Mouse (Mus musculus) brain, embryonic 14.5 days (tissue): ENCODE data around the gene Kidins220.

Source experiments
- CTCF ChIP-seq: fragments of 200-500 bp; IDR thresholded peaks from 2 replicates; pipeline ENCODE4 v1.5.1; 2012; ENCODE audit warnings: inconsistent platforms, mild to moderate bottlenecking, moderate library complexity, borderline replicate concordance; ENCODE audit not compliant: insufficient read depth, insufficient read length; ENCODE audit errors: extremely low read depth
- POLR2A ChIP-seq: fragments of 200-500 bp; IDR thresholded peaks from 2 replicates; pipeline ENCODE4 v1.6.1; 2012; ENCODE audit warnings: mild to moderate bottlenecking, inconsistent platforms, borderline replicate concordance; ENCODE audit not compliant: poor library complexity, insufficient read depth, insufficient read length, severe bottlenecking; ENCODE audit errors: extremely low read depth

DNA sequence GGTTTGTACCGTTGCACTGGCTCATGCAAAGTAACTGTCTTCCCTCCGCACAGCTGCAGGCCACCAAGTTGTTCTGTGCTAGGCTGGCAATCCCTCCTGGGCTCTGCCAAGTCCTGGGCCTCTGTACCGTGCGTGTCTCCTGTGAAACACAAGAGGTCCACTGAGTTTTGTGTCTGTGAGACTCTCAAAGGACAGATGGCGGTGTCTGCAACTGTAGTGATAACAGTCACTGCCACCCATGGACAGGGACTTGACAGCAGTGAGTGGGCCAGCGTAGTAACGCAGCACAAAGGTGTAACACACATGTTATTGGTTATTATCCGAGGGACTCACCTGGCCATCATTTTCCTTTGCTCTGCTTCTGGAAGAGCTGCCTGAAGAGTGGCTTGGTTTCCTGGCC, 35.4 kb upstream of the Kidins220 start:
- no peak for TF ChIP-seq POLR2A
- TF ChIP-seq CTCF = no peak
